Comparison of ENCODE assay signal across 8 mouse cellular contexts in the genomic region with DNA sequence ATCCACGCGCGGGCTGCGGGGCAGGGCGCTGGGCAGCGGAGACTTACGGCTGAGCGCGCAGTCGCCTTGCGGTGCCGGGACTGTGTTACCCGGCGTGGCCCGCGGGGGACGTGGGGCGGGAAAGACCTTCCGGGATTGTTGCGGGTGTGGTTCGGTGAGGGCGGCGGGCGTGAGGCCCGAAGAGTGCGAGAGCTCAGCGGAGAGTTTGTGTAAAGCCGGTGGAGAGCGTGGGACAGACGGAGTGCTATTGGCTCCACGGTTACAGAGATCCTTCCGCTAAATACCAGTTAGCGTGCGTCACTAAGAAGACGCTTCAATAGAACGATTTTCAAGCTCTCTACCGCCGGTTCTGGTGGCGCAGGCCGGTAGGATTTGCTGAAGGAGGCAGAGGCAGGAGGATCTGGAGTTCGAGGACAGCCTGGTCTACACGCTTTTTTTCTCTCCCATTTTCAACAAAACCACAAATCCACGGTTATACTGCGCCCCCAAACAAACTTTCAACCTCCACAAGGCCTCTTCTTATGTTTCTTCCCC. TPM values are rescaled to one million over a fixed set of nuclear protein-coding genes. Genes with fewer than 3 reads are reported as not detected.
DNase-seq lines count a peak whose midpoint lies in the region; ATAC-seq and TF ChIP-seq lines count a peak whose summit lies in the region.

No protein-coding gene starts in this region.

- under 1% methylated on average over 44 of the region's 44 CpGs for WGBS in embryonic facial prominence, embryonic 15.5 days
- under 1% methylated on average over 43 of the region's 44 CpGs for WGBS in limb, embryonic 14.5 days
- under 1% methylated on average over 44 of the region's 44 CpGs for WGBS in midbrain, embryonic 16.5 days
- under 1% methylated on average over 44 of the region's 44 CpGs for WGBS in spleen, adult 2 months

- DNase-seq in B cell, adult 2 months = peak; percentile 91 to 93
- peak; percentile 92 to 94 for DNase-seq in heart, adult 9 months (ENCODE audit: low spot score in 2 of 2)
- DNase-seq in kidney, adult 9 months = peak; percentile 97
- DNase-seq in limb, embryonic 14.5 days (ENCODE audit: low spot score) = peak; percentile 96
- DNase-seq in spleen, adult 2 months (ENCODE audit: low read depth in 1 of 2, low spot score in 2 of 2) = peak; percentile 82 to 97

- H3K4me3 ChIP-seq in bone marrow macrophage, adult 2 months (ENCODE audit: insufficient read depth, low read length) = peak overlapping the region; percentile 89
- peak overlapping the region; percentile 66 for H3K4me3 ChIP-seq in embryonic facial prominence, embryonic 15.5 days (replicated peaks)
- H3K4me3 ChIP-seq in limb, embryonic 14.5 days (replicated peaks; ENCODE audit: low read length) = peak overlapping the region; percentile 76
- H3K4me3 ChIP-seq in midbrain, embryonic 16.5 days (ENCODE audit: low read depth, low read length) = peak overlapping the region; percentile 89
- peak overlapping the region; percentile 78 for H3K4me3 ChIP-seq in spleen, adult 2 months (ENCODE audit: extremely low read depth, insufficient read depth, insufficient read length)

- peak; percentile 83 for ATAC-seq in embryonic facial prominence, embryonic 15.5 days (ENCODE audit: insufficient number of reproducible peaks, low FRiP score, low TSS enrichment, low read depth)
- ATAC-seq in limb, embryonic 14.5 days (ENCODE audit: low FRiP score, low read depth) = peak; percentile 84
- peak; percentile 80 for ATAC-seq in midbrain, embryonic 16.5 days

- H3K9me3 ChIP-seq in embryonic facial prominence, embryonic 15.5 days (replicated peaks) = no peaks in the 10 kb centered on the region
- no peaks in the 10 kb centered on the region for H3K9me3 ChIP-seq in limb, embryonic 14.5 days (ENCODE audit: control insufficient read depth, low read length)
- no peaks in the 10 kb centered on the region for H3K9me3 ChIP-seq in midbrain, embryonic 16.5 days (replicated peaks; ENCODE audit: control insufficient read depth, low read length, poor library complexity, severe bottlenecking)

- H3K27ac ChIP-seq in bone marrow macrophage, adult 2 months (ENCODE audit: insufficient read depth, low read depth, low read length) = peak overlapping the region; percentile 89
- peak overlapping the region; percentile 95 for H3K27ac ChIP-seq in embryonic facial prominence, embryonic 15.5 days (replicated peaks)
- peak overlapping the region; percentile 96 for H3K27ac ChIP-seq in limb, embryonic 14.5 days (replicated peaks; ENCODE audit: low read depth, low read length)
- peak overlapping the region; percentile 92 for H3K27ac ChIP-seq in midbrain, embryonic 16.5 days (ENCODE audit: low read length)
- H3K27ac ChIP-seq in spleen, adult 2 months (ENCODE audit: insufficient read depth, low read length) = peak overlapping the region; percentile 95

- no peak for TF ChIP-seq POLR2A in bone marrow macrophage, adult 2 months (IDR thresholded peaks at IDR 0.05; ENCODE audit: borderline replicate concordance, low read depth, low read length)
- TF ChIP-seq POLR2A in limb, embryonic 14.5 days (IDR thresholded peaks at IDR 0.05; ENCODE audit: borderline replicate concordance, extremely low read depth, insufficient read depth, insufficient read length) = 0 out of 2 replicates have a peak, but pooled peaks have one; percentile 1
- no peak; the same call in 1 of the 2 replicates for TF ChIP-seq POLR2A in spleen, adult 2 months (IDR thresholded peaks at IDR 0.05; ENCODE audit: low read depth, low read length)

- H3K9ac ChIP-seq in embryonic facial prominence, embryonic 15.5 days = peak overlapping the region; percentile 69
- peak overlapping the region; percentile 81 for H3K9ac ChIP-seq in limb, embryonic 14.5 days (ENCODE audit: low read depth, low read length, severe bottlenecking)
- peak overlapping the region; percentile 81 for H3K9ac ChIP-seq in midbrain, embryonic 16.5 days (ENCODE audit: low read depth, low read length)

- no peaks in the 10 kb centered on the region for H3K27me3 ChIP-seq in embryonic facial prominence, embryonic 15.5 days
- H3K27me3 ChIP-seq in limb, embryonic 14.5 days (ENCODE audit: control insufficient read depth, insufficient read depth, low read length) = no peaks in the 10 kb centered on the region
- H3K27me3 ChIP-seq in midbrain, embryonic 16.5 days (ENCODE audit: control insufficient read depth, insufficient read depth, low read depth, low read length) = no peaks in the 10 kb centered on the region
- no peaks in the 10 kb centered on the region for H3K27me3 ChIP-seq in spleen, adult 2 months (ENCODE audit: control insufficient read depth, insufficient read depth, low read length)

- H3K4me1 ChIP-seq in bone marrow macrophage, adult 2 months (ENCODE audit: control insufficient read depth, insufficient read depth, low read length) = peaks cover 14% of the 10 kb centered on the region
- H3K4me1 ChIP-seq in embryonic facial prominence, embryonic 15.5 days = peaks cover 22% of the 10 kb centered on the region
- peaks cover 12% of the 10 kb centered on the region for H3K4me1 ChIP-seq in limb, embryonic 14.5 days (ENCODE audit: control insufficient read depth, insufficient read depth, low read length)
- peaks cover 21% of the 10 kb centered on the region for H3K4me1 ChIP-seq in midbrain, embryonic 16.5 days (ENCODE audit: control insufficient read depth, insufficient read depth, low read length)
- peaks cover 5% of the 10 kb centered on the region for H3K4me1 ChIP-seq in spleen, adult 2 months (ENCODE audit: control insufficient read depth, insufficient read depth, insufficient read length)

- peak overlapping the region; percentile 62 for H3K4me2 ChIP-seq in embryonic facial prominence, embryonic 15.5 days (replicated peaks)
- H3K4me2 ChIP-seq in limb, embryonic 14.5 days (replicated peaks; ENCODE audit: low read depth, low read length, severe bottlenecking) = peak overlapping the region; percentile 65
- peak overlapping the region; percentile 69 for H3K4me2 ChIP-seq in midbrain, embryonic 16.5 days (ENCODE audit: low read length)

- TF ChIP-seq CTCF in bone marrow macrophage, adult 2 months (IDR thresholded peaks at IDR 0.05; ENCODE audit: low read depth, low read length) = no peak
- no peak for TF ChIP-seq CTCF in spleen, adult 2 months (IDR thresholded peaks at IDR 0.05; ENCODE audit: extremely low read depth, insufficient read depth, insufficient read length, insufficient replicate concordance)

- no peaks in the 10 kb centered on the region for H3K36me3 ChIP-seq in embryonic facial prominence, embryonic 15.5 days
- H3K36me3 ChIP-seq in limb, embryonic 14.5 days (ENCODE audit: control insufficient read depth, insufficient read depth, low read length) = no peaks in the 10 kb centered on the region
- no peaks in the 10 kb centered on the region for H3K36me3 ChIP-seq in midbrain, embryonic 16.5 days (ENCODE audit: control insufficient read depth, insufficient read depth, low read length)
- no peaks in the 10 kb centered on the region for H3K36me3 ChIP-seq in spleen, adult 2 months (ENCODE audit: control insufficient read depth, insufficient read depth, low read length)

RNA-seq across cellular contexts. Expression of a gene that starts 16.9 kb away (rescaled TPM):
- polyA plus RNA-seq in bone marrow macrophage, adult 2 months (2012; ENCODE audit: insufficient read depth, insufficient read length, missing spikeins) = not detected in 2 replicates
- 0.34 TPM in 1 of 2 replicates, not detected in the other for polyA plus RNA-seq in embryonic facial prominence, embryonic 15.5 days (2015; fragmentation: Nextera tagmentation; extraction: Ambion mirVana)
- 0.12 and 0.40 TPM in 2 replicates for polyA plus RNA-seq in limb, embryonic 14.5 days (2012; rRNA removed)
- polyA plus RNA-seq in limb, embryonic 14.5 days (2014; fragmentation: Nextera tagmentation; extraction: Ambion mirVana) = 0.23 and 0.39 TPM in 2 replicates
- polyA plus RNA-seq in midbrain, embryonic 16.5 days (2015; fragmentation: Nextera tagmentation; extraction: Ambion mirVana) = not detected in 2 replicates
- 0.62 and 1.7 TPM in 2 replicates for polyA plus RNA-seq in spleen, adult 2 months (2012; rRNA removed)

RNA-seq across cellular contexts. Expression of a gene that starts 16.9 kb away (rescaled TPM):
- not detected in 2 replicates for polyA plus RNA-seq in bone marrow macrophage, adult 2 months (2012; ENCODE audit: insufficient read depth, insufficient read length, missing spikeins)
- not detected in 2 replicates for polyA plus RNA-seq in embryonic facial prominence, embryonic 15.5 days (2015; fragmentation: Nextera tagmentation; extraction: Ambion mirVana)
- 0.33 TPM in 1 of 2 replicates, not detected in the other for polyA plus RNA-seq in limb, embryonic 14.5 days (2012; rRNA removed)
- not detected in 2 replicates for polyA plus RNA-seq in limb, embryonic 14.5 days (2014; fragmentation: Nextera tagmentation; extraction: Ambion mirVana)
- polyA plus RNA-seq in midbrain, embryonic 16.5 days (2015; fragmentation: Nextera tagmentation; extraction: Ambion mirVana) = not detected in 2 replicates
- polyA plus RNA-seq in spleen, adult 2 months (2012; rRNA removed) = 0.23 and 0.53 TPM in 2 replicates

RNA-seq across cellular contexts. Expression of a gene that starts 44.4 kb away (rescaled TPM):
- 4.0 and 7.6 TPM in 2 replicates for polyA plus RNA-seq in bone marrow macrophage, adult 2 months (2012; ENCODE audit: insufficient read depth, insufficient read length, missing spikeins)
- polyA plus RNA-seq in embryonic facial prominence, embryonic 15.5 days (2015; fragmentation: Nextera tagmentation; extraction: Ambion mirVana) = 0.12 and 0.36 TPM in 2 replicates
- polyA plus RNA-seq in limb, embryonic 14.5 days (2012; rRNA removed) = 0.16 and 0.17 TPM in 2 replicates
- 0.14 TPM in 1 of 2 replicates, not detected in the other for polyA plus RNA-seq in limb, embryonic 14.5 days (2014; fragmentation: Nextera tagmentation; extraction: Ambion mirVana)
- not detected in 2 replicates for polyA plus RNA-seq in midbrain, embryonic 16.5 days (2015; fragmentation: Nextera tagmentation; extraction: Ambion mirVana)
- polyA plus RNA-seq in spleen, adult 2 months (2012; rRNA removed) = 5.0 and 9.6 TPM in 2 replicates

RNA-seq across cellular contexts. Expression of a gene that starts 47.9 kb away (rescaled TPM):
- 1.4 and 1.5 TPM in 2 replicates for polyA plus RNA-seq in bone marrow macrophage, adult 2 months (2012; ENCODE audit: insufficient read depth, insufficient read length, missing spikeins)
- polyA plus RNA-seq in embryonic facial prominence, embryonic 15.5 days (2015; fragmentation: Nextera tagmentation; extraction: Ambion mirVana) = 0.38 and 0.49 TPM in 2 replicates
- 0.67 and 0.77 TPM in 2 replicates for polyA plus RNA-seq in limb, embryonic 14.5 days (2012; rRNA removed)
- 1.2 and 1.5 TPM in 2 replicates for polyA plus RNA-seq in limb, embryonic 14.5 days (2014; fragmentation: Nextera tagmentation; extraction: Ambion mirVana)
- polyA plus RNA-seq in midbrain, embryonic 16.5 days (2015; fragmentation: Nextera tagmentation; extraction: Ambion mirVana) = 0.23 TPM in 1 of 2 replicates, not detected in the other
- polyA plus RNA-seq in spleen, adult 2 months (2012; rRNA removed) = 16.3 and 22.9 TPM in 2 replicates

RNA-seq across cellular contexts. Expression of a gene that starts 54.0 kb away (rescaled TPM):
- polyA plus RNA-seq in bone marrow macrophage, adult 2 months (2012; ENCODE audit: insufficient read depth, insufficient read length, missing spikeins) = not detected in 2 replicates
- polyA plus RNA-seq in embryonic facial prominence, embryonic 15.5 days (2015; fragmentation: Nextera tagmentation; extraction: Ambion mirVana) = 0.05 and 0.11 TPM in 2 replicates
- polyA plus RNA-seq in limb, embryonic 14.5 days (2012; rRNA removed) = 0.15 TPM in 1 of 2 replicates, not detected in the other
- 0.14 TPM in 1 of 2 replicates, not detected in the other for polyA plus RNA-seq in limb, embryonic 14.5 days (2014; fragmentation: Nextera tagmentation; extraction: Ambion mirVana)
- not detected in 2 replicates for polyA plus RNA-seq in midbrain, embryonic 16.5 days (2015; fragmentation: Nextera tagmentation; extraction: Ambion mirVana)
- 3.0 and 8.5 TPM in 2 replicates for polyA plus RNA-seq in spleen, adult 2 months (2012; rRNA removed)

Comparison
In these comparisons a context has a peak if more than half of its experiments do, and no peak if none do; other contexts are left out.
1. Peak in every context shown above with its lines: DNase-seq, ATAC-seq, H3K4me3 ChIP-seq and H3K27ac ChIP-seq.